Mouse (Mus musculus): ENCODE data around the gene Acin1.

The Acin1 gene

DNA sequence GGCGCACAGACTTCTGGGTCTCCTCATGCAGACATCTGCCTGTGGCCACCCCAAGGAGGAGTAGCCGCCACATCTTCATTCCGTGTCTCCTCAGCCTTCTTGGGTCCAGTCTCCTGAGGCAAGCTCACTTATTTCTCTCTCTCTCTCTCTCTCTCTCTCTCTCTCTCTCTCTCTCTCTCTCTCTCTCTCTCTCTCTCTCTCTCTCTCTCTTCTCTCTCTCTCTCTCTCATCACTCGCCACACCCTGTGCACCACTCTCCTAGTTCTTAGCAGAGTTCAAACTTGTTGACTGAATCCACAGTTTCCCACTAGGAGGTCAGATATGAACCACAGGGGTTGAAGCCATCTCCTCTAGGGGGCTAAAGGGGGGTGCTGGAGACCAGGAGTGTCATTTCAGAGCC, 12.0 kb upstream of the Acin1 start, which contains the start of gene Gm29776:
Gene Gm29776 (minus strand): TSS at position 101 of the 400 bp plus-strand sequence.
- DNase-seq (ENCODE audit: low read depth, low spot score): no peak

DNA sequence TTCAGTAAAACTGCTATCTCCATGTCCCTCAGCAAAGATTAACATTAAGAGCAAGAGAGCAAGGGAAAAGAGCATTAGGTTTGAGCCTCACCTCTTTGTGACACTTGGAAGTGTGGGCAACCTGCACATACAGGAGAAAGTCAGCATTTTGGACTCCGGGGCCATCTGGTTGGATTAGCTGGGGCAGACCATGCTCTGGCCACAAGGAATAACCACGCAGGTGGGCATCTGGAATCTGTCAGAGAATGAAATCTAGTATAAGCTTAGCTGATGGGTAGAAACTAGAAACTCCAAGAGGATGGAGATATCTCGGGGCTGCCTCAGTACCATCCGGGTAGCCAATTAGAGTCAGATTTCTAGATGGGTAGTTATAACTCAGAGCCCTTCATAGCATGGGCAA, 10.0 kb upstream of the Acin1 start:
- no peak for DNase-seq (ENCODE audit: low read depth, low spot score)

DNA sequence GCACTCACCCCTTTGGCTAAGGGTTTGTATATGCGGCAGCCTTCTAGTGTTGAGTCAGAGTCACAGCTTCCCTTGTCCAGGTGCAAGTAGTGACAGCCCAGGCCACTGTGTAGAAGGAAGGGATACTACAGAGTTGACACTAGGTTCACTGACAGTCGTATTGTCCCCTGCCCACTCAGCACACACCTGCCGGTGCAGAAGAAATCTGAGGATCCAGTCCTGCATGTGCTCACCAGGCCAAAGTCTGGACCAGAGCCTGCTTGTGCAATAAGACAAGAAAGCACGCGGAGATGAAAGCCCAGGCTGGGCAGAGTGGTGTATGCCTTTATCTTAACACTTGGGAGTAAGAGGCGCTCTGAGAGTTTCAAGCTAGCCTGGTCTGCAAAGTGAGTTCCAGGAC, 8.3 kb upstream of the Acin1 start:
- DNase-seq (ENCODE audit: low read depth, low spot score): no peak

DNA sequence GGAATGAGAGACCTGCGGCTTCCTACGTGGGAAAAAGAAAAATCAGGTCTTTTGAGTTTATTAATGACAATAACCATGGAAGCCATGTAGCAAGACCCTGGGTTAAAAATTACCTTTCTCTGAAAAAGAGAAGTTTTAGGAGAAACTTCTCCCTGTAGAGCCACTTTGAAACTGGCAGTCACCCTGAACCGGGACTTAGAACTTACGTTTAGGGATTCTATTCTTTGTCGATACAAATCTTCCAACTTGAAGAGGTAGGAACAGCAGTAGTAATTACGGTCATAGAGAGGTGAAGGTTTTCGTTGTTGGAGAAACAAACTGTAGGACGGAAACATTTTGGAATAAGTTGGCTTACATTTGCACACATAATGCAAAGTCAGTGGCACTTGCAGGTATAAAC, 520 bp upstream of the Acin1 start:
- no peak for DNase-seq (ENCODE audit: low read depth, low spot score)

DNA sequence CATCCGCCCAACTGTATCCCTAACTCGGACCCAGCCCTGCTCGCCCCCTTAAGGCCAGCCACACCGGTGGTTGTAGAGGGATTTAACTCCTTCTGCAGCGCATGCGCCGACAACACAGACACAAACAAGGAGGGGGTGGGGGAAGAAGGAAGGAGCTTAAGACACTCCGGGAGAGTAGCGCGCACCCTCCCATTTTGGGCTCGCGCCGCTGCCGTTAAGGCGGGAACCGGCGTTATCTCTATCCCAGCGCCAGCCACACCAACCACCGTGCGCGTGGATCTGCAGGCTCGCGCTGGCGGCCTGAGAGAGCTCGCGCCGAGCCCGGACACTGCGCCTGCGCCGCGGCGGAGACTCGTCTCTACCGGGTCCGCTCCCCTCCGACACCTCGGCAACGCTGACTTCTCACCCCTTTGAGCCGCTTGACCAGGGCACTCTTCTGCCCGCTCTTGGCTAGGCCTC, 639 bp downstream of the Acin1 start, which contains the start of gene 1700123O20Rik:
Gene 1700123O20Rik (plus strand): TSS at position 154 of the 459 bp plus-strand sequence.
- DNase-seq (ENCODE audit: low read depth, low spot score): peak; percentile 87

DNA sequence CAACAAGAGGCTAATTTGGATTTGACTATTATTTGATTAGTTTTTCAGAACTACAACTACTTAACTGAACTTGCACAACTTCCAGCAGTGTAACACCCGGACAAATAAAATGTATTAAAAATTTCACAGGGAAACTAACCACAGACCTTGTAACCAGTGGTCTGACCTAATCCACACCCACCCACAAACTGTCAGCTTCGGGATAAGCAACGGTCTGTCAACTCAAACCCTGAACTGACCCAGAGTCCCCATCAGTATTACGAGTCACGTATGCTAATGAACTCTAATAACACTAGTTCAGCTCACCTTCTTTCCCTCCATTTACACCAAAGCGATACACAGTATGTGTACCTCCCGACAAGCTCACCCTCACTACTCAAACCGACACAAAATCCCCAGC, 1.3 kb downstream of the Acin1 start:
- DNase-seq (ENCODE audit: low read depth, low spot score): no peak

DNA sequence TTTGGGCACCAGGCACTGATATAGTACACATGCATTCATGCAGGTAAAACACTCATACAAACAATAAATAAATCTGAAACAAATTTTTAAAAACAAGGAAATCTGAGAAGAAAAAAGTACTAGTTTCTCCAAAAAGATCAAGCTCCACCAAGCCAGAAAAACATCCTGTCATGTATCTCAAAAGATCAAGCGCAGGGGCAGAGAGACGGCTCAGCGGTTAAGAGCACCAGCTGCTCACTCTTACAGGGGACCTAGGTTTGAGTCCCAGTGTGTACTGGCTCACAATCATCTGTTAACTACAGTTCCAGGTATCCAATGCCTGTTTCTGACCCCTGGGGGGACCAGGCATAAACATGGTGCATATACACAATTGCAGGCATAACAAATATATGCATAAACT, 4.3 kb downstream of the Acin1 start:
- DNase-seq (ENCODE audit: low read depth, low spot score): no peak

DNA sequence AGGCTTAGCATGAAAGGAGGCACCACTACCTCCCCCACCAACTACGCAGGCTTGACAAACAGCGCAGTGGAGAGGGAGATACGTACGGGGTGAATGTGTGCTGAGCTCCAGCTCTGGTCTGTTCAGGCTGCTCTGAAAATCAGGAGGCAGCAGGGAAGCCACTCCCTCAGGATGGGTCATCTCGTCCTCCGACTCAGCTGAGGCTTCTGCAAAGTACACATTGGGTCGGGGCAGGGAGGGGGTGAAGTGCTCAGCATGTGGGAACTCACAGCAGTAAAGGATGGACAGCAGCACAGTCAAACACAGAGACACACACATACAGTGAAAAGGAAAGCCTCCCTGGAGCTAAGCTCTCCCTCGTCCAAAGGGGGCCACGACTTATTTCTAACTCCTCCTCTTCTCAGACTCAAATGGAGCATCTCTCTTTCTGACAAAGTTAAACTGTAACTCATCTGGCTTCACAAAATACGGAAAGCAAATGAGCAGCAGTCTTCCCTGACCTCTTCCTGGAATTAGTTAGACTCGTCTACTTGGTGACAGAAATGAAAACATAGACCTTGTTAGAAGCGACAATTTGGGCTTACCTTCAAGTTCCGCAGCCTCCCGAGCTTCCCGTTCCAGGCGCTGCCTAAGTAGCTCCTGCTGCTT, 8.0 kb downstream of the Acin1 start:
- no peak for DNase-seq (ENCODE audit: low read depth, low spot score)

DNA sequence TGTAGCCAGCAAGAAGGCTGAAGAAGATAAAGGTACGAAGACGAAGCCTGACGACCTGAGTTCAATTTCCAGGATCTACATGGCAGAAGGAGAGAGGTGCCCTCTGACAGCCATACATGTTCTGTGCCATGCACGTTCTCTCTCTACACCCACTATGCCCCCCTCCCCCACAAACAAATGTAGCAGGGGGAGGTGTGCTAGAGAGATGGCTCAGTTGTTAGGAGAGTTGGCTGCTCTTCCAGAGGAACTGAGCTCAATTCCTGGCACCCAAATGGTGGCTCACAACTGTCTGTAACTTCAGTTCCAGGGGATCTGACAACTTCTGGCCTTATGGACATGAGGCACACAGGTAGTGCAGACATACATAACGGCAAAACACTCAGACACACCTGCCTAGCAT, 10.4 kb downstream of the Acin1 start:
- no peak for DNase-seq (ENCODE audit: low read depth, low spot score)

DNA sequence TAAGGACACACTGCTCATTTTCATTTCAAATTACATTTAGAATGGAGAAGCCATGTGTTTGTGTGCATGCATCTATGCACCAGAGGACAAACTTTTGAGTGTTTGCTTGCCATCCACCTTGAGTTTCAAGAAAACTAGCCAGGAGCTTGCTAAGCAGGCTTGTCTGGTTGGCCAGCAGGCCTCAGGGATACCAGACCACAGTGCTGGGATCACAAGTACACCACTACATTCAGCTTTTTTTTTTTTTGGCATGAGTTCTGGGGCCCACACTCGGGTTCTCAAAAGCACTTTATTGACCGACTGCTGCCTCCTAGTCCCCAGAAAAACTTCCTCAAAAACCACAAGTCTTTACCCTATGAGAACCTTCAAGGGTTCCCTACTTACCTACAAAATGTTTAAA, 12.4 kb downstream of the Acin1 start:
- DNase-seq (ENCODE audit: low read depth, low spot score): no peak

DNA sequence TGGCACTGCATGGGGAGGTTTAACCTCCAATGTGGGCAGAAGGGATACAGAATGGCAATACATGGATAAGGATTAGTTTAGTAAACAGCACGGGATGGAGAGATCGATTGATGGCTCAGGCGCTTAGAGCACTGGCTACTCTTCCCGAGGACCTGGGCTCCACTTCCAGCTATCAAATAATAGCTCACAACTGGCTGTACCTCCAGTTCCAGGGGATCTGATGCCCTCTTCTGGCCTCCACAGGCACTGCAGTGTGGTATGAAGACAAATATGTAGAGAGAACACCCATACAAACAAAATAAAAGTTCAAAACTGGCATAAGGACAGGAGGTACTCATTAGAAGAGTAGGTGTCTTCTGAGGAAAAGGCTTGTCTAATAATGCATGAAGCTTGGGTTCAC, 17.4 kb downstream of the Acin1 start:
- DNase-seq (ENCODE audit: low read depth, low spot score): no peak

DNA sequence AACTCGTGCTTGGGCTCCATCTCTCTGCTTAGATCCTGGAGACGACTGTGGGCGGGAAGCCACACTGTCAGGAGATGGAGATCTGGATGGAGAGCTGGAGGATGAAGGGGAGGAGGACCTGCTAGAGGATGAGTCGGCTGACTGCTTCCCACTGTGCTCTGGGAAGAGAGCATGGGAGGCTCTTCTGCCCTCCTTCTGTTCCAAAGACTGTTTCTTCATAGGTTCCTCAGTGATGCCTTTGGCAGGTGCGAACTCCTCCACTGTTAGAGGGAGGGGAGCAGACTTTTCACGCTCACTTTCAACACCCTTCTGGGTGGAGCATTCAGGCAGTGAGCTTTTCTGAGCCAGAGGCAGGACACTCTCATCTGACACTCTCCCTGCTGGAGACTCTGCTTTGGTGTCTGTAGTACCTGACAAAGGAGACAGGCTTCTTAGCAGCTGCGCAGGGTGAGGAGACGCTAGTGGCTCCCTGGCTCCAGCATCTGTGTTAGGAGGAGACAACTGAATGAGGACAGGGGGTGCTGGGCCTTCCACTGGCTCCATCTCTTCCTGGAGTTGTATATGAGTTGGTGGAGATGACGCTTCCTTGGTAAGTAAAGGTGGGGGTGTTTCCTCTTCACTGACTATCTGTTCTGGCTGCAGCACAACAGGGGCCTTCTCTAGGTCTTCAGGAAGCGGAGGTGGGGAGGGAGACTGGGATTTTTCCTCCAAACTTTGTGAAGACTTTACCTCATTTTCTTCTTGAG, 22.1 kb downstream of the Acin1 start:
- peak; percentile 81 for DNase-seq (ENCODE audit: low read depth, low spot score)

DNA sequence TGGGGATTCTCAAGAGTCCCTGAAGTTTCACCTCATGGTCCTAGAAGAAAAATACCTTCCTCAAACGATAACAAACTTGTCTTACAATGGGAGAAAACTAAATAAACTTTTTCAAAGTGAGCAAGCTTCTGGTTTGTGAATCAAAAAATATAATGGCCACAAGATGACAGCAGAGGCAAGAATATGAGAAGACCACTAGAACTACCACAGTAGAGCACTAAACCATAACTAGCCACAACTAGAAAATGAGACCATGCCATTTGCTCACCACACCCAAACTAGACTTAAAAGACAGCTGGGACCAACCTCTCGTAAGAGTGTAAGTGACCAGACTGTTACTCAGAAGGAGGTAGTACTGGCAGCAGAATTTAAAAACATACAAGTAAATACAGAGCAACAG, 26.7 kb downstream of the Acin1 start:
- no peak for DNase-seq (ENCODE audit: low read depth, low spot score)

DNA sequence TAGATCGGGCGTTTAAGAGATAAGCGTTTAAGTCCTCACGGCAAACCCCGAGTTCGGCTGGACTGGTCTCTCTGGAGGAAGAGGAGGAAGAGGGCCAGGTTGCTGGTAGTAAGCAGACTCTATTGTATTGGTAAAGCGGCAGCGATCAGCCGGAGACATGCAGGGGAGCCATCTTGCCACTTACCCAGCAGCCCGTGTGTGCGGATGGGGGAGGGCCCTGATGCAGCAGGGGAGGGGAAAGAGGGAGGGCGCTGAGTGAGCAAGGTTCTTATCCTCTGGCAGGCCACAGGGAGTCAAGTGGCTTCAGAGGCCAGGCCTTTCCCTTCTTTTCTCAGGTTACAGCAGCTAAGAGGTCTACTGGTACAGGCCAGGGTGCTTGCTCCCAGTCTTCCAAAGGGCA, 33.2 kb downstream of the Acin1 start:
- DNase-seq (ENCODE audit: low read depth, low spot score): peak; percentile 74

DNA sequence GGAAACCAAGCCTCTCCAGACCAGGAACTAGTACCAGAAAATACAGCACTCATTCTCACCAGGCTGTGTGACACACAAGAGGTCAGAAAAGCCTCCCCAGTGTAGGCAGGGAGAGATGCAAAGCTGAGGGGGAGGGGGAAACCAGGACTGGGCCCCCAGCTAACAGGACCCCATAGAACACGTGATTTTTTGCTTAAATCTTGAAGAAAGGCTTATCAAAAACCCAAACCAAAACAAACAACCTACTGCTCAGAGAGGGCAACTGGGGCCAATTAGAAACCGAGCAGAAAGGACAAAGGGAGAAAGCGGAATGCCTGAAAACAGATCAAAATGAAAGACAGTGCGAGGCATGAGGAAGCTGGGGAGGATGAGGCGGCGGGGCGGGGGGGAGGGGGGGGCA, 33.9 kb downstream of the Acin1 start:
- DNase-seq (ENCODE audit: low read depth, low spot score): no peak

DNA sequence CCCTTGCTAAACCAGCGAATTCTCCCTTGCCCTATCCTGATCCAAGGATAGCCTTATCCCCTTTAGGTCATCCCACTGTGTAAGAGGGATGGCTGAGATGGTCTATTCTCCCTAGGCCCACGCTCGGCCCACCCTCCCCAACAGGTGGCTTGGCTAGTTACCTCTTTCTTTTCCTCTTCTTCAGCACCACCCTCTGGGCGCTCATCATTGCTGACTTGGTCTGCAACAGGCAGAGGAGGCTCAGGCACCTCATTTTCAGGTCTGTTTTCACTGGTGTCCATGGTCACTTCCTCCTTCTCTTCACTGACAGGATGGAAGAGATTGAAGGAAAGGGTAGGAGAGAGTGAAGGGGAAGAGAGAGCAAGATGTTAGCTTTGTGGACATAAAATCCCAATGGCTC, 35.2 kb downstream of the Acin1 start:
- DNase-seq (ENCODE audit: low read depth, low spot score): no peak

DNA sequence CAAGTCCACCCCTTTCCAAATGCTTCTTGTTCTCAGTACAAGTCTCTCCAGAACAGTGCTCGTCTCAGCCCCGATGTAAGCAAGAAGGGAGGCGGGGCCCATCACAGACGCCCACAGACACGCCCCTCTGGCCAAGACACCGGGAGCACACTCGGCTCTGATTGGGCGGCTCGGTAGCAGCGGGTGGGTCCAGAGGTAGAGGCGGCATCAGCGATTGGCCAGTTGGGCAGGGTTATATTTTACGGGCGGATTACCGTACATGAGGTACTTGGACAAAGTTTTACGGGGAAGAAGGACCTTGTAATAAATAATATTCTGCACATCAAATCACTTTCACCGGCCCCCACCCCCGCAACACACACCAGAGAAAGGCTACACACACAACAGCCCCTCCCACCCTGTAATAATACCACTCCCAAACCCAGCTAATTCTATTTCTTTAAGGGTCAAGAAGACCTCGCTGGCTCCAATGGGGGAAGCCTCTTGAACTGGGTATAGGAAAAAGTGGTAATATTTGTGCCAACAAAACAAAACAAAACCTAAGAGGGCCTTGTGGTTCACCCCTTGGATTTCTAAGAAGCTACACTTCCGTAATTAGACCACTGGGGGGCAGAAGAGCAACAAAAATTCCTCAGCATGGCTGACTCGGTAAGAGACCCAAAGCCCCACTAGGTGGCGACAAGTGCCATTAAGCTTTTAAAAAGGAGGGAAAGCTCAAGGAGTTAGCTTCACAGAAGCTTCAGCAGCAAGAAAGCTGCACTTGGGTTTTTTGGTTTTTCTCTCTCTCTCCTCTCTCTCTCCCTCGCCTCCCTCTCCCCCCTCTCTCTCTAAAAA, 35.9 kb downstream of the Acin1 start:
- peak; percentile 92 for DNase-seq (ENCODE audit: low read depth, low spot score)

DNA sequence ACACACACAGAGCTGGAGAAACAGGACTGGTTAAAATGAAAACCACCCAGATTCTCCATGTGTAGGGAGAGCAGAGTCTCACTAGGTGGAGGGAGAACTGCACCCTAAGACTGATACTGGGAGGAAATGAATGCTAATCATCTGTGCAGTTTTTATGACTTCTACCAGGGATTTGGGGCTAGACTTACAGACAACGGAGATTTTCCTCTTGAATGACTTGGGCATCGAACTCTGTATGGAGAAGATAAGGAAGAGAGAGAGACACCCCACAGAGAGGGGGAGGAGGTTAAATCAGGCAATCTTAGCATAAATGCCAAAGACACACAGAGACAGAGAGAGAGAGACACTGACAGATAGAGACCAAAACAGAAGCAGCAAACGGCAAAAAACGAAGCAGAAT, 38.8 kb downstream of the Acin1 start:
- no peak for DNase-seq (ENCODE audit: low read depth, low spot score)

DNA sequence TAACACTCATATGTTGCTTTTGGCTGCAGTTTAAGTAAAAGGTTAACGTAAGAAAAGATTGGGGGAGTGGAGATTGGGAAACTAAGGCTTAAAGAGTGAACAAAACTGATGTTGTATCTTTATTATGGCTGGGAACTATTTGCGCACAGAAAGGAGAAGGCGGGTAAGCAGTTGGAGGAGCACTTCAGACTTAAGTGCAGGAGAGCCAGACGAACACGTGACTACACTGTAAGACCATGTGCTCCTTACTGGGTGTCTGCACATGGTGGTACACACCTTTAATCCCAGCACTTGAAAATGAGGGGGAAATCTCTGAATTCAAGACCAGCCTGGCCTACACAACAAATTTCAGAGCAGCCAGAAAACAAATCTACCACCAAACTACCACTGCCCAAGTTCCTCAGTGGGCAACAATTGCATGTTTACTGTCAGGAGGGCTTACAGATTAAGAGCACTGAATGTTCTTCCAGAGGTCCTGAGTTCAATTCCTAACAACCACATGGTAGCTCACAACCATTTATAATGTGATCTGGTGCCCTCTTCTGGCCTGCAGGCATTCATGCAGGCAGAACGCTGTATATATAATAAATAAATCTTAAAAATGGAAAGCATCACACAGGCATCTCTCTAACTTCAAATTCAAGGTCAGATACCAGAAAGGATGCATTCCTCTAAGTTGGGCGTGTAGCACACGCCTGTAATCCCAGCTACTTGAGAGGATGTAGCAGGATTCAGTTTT, 39.7 kb downstream of the Acin1 start:
- no peak for DNase-seq (ENCODE audit: low read depth, low spot score)

DNA sequence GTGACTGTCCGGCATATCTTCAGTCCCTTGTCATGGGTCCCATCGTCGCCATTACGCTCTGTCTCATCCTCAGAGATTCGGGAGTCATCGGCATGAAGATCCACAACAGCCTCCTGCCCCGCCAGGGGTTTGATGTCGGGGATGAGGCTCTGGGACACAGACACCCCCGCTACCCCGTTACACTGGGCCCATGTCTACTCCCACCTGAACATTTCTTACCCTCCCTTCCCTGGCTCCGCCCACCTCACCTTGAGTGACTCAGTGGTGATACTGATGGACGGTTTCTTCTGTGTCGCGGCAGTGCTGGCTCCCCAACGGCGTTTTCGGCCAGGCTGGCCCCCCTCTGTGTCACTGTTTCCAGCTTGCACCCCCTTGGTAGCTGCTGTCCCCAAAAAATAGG, 40.3 kb downstream of the Acin1 start:
- no peak for DNase-seq (ENCODE audit: low read depth, low spot score)

DNA sequence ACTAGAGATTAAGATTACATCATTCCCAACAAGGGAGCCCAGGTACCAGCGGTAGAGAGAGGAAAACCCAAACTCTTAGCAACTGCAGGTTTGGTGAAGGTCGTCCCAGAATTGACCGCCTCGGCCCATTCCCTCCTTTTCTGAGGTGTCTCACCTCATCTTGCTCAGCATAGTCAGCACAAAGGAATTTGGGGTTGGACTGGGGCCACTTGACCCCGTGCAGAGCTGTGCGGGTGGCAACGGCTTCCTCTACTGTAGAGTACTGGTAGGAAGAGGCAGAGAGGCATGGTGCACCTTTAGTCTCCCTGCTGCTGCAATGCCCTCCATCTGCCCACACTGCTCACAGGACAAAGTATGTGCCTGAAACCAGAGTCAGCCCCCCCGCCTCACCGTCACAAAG, 42.4 kb downstream of the Acin1 start:
- DNase-seq (ENCODE audit: low read depth, low spot score): no peak

DNA sequence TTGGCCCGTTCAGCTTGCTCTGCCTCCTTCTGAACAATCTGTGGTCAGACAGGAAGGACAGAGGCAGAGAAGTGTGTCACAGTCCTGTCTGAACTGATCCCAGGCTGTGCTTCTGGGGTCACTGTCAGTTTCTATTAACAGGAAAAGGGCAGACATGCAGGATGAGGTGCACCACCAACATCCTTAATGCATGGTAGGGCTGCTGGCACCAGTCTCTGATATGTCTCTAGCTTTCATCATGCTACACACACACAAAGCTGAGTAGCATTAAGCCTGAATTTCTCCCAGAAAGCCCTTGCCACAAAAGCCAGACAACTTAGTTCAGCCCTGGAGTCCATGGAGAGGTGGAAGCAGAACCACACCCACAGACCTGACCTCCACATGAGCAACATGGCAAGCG, 43.7 kb downstream of the Acin1 start:
- no peak for DNase-seq (ENCODE audit: low read depth, low spot score)

Data from telencephalon, adult 2 months (tissue).